Comparison of ENCODE assay signal across 7 mouse cellular contexts in the genomic region with DNA sequence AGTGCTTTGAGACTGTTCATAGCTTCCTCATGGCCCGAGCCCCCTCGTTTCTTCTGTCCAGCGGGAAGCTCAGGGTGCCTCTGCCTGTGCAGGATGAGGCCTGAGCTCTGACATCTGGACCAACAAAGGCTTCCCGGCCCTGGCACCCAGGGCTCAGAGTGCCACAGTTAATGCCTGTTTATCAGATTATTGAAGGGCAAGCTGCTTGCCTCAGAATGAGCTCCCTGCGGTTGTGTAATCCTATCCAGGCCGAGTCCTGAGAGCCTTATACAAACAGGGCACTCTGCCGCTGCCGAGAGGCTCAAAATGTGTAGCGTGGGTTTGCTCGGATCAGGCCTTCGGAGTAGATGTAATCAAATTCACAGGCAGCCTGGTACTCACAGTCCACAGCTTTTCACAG.
DNase-seq lines count a peak whose midpoint lies in the region; ATAC-seq and TF ChIP-seq lines count a peak whose summit lies in the region.

No protein-coding gene starts in this region.

- intact Hi-C loops in gastrocnemius, postnatal 14 days (cut with DNase I; ENCODE audit: low total_unique reads), result no loop called here

- peak; percentile 67 to 73 for DNase-seq in adrenal gland, postnatal 36 days
- peak; percentile 33 for DNase-seq in cerebellum, adult 9-11 months
- peak; percentile 21 for DNase-seq in gastrocnemius, postnatal 14 days
- peak; percentile 50 for DNase-seq in hindbrain, postnatal 0 days (ENCODE audit: low spot score)
- peak; percentile 31 for DNase-seq in midbrain, postnatal 0 days (ENCODE audit: low spot score)
- DNase-seq in spleen, adult 12 weeks (ENCODE audit: low spot score), result no peak

- no peak for TF ChIP-seq CTCF in hindbrain, postnatal 0 days (IDR thresholded peaks at IDR 0.05; ENCODE audit: low read depth)
- TF ChIP-seq CTCF in midbrain, postnatal 0 days (IDR thresholded peaks at IDR 0.05), result no peak

- H3K27ac ChIP-seq in hindbrain, postnatal 0 days, result peak overlapping the region; percentile 60
- peak overlapping the region; percentile 28; the same call in 1 of the 2 replicates for H3K27ac ChIP-seq in limb, embryonic 15.5 days
- peak overlapping the region; percentile 52 for H3K27ac ChIP-seq in midbrain, postnatal 0 days (ENCODE audit: low read depth, low read length)

- 20% methylated on average over 11 of the region's 11 CpGs for WGBS in hindbrain, postnatal 0 days
- WGBS in limb, embryonic 15.5 days, result 25% methylated on average over 11 of the region's 11 CpGs
- 7% methylated on average over 11 of the region's 11 CpGs for WGBS in midbrain, postnatal 0 days

- H3K4me1 ChIP-seq in hindbrain, postnatal 0 days (ENCODE audit: insufficient read depth, low read length), result peaks cover 10% of the 10 kb centered on the region
- peaks cover 24% of the 10 kb centered on the region for H3K4me1 ChIP-seq in limb, embryonic 15.5 days
- peaks cover 7% of the 10 kb centered on the region for H3K4me1 ChIP-seq in midbrain, postnatal 0 days (ENCODE audit: insufficient read depth, low read length)

- no peak overlapping the region for H3K9ac ChIP-seq in hindbrain, postnatal 0 days (replicated peaks; ENCODE audit: low read length)
- no peak overlapping the region for H3K9ac ChIP-seq in limb, embryonic 15.5 days
- no peak overlapping the region for H3K9ac ChIP-seq in midbrain, postnatal 0 days (replicated peaks; ENCODE audit: low read length, poor library complexity, severe bottlenecking)

- no peaks in the 10 kb centered on the region for H3K36me3 ChIP-seq in hindbrain, postnatal 0 days (ENCODE audit: insufficient read depth, low read length)
- H3K36me3 ChIP-seq in limb, embryonic 15.5 days, result no peaks in the 10 kb centered on the region
- no peaks in the 10 kb centered on the region for H3K36me3 ChIP-seq in midbrain, postnatal 0 days (ENCODE audit: insufficient read depth, low read length)

- 0 out of 2 replicates have a peak overlapping the region, but pooled peaks have one; percentile 10 for H3K4me2 ChIP-seq in hindbrain, postnatal 0 days (ENCODE audit: low read depth, low read length)
- no peak overlapping the region for H3K4me2 ChIP-seq in limb, embryonic 15.5 days
- peak overlapping the region; percentile 9; the same call in 1 of the 2 replicates for H3K4me2 ChIP-seq in midbrain, postnatal 0 days (ENCODE audit: low read depth, low read length, poor library complexity, severe bottlenecking)

- no peaks in the 10 kb centered on the region for H3K27me3 ChIP-seq in hindbrain, postnatal 0 days (ENCODE audit: insufficient read depth, low read length)
- no peaks in the 10 kb centered on the region for H3K27me3 ChIP-seq in limb, embryonic 15.5 days
- H3K27me3 ChIP-seq in midbrain, postnatal 0 days (ENCODE audit: insufficient read depth, low read length), result no peaks in the 10 kb centered on the region

- no peak overlapping the region for H3K4me3 ChIP-seq in hindbrain, postnatal 0 days (ENCODE audit: low read length)
- H3K4me3 ChIP-seq in limb, embryonic 15.5 days, result no peak overlapping the region
- H3K4me3 ChIP-seq in midbrain, postnatal 0 days (ENCODE audit: low read depth, low read length), result no peak overlapping the region

- no peaks in the 10 kb centered on the region for H3K9me3 ChIP-seq in hindbrain, postnatal 0 days (ENCODE audit: low read length)
- no peaks in the 10 kb centered on the region for H3K9me3 ChIP-seq in limb, embryonic 15.5 days
- H3K9me3 ChIP-seq in midbrain, postnatal 0 days (ENCODE audit: low read length), result no peaks in the 10 kb centered on the region

- peak; percentile 53; the same call in 1 of the 2 replicates for ATAC-seq in hindbrain, postnatal 0 days
- no peak for ATAC-seq in limb, embryonic 15.5 days (ENCODE audit: insufficient number of reproducible peaks, low FRiP score, low TSS enrichment, low read depth)
- no peak for ATAC-seq in midbrain, postnatal 0 days (ENCODE audit: low FRiP score)
